Mouse (Mus musculus) natural killer cell, adult 2 months (primary cell): ENCODE data around the gene Mtcl1.
"Not testable (repeated sequence)": the region's sequence is repeated elsewhere in the genome, so short reads cannot be mapped to it uniquely, and the experiment has no call there.

Experiments
- DNase-seq, 2 experiments: peaks; one replicate each; pipeline ENCODE4 v3.0.0; 2022; ENCODE audit warnings: low spot score in 2 of 2

Mtcl1 gene

DNA sequence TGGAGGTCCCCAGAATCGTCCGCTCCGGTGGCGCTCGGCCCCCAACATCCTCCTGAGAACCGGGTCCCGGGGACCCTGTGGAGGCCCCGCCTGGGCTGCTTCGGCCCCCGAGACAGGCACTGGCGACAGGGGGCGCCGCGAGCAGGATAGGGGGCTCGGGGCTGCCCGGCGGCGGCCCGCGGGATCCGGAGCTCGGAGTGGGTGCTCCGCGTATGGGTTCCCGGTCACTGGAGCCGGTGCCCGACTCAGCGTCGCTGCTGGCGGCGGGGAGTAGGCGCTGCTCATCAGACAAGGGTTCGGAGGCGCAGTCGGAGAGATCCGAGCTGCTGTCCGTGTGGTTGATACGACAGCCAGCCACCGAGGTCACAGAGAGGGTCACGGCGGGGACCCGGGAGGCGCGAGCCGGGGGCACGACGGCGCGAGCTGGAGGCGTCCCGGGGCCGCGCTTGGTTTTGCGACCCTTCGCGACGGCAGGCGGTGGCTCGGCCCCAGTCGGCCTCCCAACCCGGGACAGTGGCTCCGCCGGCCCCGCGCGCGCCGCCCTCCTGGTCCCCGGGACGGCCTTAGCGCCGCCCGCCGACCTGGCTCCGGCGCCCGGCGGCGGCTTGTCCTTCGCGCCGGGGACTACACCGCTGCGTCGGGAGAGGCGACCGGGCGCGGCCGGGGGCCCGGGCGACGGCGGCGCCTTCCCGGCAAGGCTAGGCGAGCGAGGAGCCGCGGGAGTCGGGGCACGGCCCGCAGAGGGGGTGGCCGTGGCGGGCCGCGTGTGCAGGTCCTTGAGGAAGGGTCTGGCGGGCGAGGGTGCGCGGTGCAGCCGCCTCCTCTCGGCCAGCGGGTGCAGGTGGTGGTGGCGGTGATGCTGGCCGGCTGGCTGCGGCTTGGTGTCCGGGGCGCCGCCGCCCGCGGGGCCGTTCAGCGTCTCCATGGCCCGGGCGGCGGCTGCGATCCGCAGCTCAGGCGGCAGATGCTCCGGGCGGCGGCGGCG lies 837 bp downstream of the Mtcl1 start:
- no peak for DNase-seq

DNA sequence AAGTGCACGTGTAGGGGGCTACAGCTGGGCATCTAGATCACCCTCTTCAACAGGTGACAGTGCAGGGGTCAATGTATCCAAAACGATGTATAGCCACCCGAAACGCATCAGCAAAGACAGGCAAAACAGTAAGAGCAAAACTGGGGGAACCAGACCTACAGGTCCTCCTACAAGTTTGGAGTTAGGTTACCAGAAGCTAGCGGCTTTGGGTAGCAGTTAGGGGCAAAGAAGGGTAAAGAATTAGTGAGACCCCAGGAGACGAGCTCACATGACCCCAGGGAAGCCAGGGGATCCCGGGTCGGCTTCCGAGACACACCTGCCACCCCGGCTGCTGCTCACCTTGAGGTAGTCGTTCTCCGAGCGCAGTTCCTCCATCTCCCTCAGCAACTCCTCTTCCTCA lies 1.6 kb downstream of the Mtcl1 start:
- DNase-seq = no peak

DNA sequence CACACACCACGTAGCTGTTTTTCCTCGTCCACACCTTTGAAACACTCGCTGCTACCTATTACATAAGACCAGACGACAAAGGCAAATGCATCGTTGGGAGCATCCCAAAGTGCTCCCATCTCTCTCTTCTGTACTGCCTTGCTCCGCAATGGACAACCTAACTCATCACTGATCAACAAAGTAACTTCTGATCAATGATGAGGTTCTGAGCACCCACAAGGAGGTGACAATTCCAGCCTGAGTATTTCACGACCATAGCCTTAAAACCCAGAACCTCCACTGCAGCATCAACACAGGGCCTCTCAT lies 2.6 kb downstream of the Mtcl1 start:
- DNase-seq = no peak

DNA sequence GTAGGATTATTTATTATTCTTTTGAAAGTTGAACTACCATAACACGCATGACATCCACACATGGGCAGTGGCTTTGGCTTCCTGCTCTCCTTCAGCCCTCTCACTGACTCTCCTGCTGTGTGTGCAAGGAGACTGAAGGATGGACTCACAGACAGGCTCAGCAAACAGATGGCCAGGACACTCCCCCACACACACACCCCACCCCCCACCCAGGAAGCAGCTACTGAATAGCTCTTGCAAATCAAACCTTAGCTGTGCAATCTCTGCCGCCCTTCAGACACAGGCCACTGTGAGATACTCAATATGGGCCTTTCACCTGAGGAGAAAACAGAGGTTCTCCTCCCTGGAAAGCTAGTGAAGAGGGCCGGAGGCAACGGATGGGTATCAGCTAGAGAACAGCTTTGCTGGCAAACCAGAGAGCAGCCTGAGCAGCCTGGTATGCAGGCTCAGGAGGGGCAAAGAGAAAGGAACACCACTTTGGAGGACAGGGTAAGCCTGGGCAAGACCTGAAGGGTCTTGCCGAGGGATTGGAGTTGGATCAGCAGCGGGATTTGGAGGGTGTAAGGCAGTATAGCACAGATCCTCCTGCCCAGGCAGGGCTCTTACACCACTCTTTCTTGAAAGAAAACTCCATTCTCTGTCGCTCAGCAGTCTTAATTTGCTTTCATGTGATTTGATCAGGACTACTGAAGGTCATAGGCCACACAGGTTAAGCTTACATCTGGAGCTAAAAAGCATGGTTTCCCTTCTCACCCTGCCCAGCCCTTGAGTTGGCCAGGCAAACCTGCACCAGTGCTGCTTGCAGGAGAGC lies 3.1 kb downstream of the Mtcl1 start:
- DNase-seq = no peak

DNA sequence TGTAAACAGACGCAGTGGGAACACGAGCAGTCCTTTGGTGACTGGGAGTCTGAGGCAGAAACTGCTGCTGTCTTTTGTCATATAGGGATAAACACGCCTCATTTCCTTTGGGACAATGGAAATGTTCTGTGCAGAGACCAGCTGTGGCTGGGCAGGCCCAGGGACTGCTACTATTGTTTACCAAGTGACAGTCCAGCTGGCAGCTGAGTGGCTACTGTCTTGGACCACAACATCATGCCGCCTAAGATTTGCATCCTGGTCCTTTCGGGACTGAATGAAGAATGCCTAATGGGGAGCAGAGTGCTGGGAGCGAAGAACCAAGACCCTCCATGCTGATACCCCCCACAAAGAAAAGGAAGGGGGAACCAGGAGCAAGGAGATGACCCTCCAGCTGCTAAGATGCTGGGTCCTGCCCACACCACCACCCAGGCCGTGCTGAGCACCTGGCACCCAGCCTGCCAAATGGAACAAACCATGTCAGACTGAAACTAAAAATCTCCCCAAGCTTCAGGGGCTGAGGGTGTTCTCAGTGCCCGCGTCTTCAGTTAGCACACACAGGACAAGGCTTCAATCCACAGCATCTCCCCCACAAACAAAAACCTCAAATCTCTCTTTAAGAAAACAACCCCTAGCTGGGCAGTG lies 5.4 kb downstream of the Mtcl1 start:
- no peak for DNase-seq

DNA sequence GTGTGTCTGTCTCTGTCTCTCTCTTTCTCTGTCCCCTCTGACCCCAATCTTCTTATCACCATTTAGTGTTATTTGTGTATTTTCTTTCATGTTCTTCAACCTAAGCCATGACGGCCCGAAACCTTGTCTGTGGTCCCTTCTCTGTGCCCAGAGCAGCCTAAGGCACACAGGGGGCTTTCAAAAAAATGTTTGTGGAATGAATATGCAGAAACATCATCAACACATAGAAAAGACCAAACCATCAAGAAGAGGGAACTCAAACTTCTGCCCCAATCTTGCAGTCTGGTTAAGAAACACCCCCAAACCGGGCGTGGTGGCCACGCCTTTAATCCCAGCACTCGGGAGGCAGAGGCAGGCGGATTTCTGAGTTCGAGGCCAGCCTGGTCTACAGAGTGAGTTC lies 9.7 kb downstream of the Mtcl1 start:
- no peak for DNase-seq

DNA sequence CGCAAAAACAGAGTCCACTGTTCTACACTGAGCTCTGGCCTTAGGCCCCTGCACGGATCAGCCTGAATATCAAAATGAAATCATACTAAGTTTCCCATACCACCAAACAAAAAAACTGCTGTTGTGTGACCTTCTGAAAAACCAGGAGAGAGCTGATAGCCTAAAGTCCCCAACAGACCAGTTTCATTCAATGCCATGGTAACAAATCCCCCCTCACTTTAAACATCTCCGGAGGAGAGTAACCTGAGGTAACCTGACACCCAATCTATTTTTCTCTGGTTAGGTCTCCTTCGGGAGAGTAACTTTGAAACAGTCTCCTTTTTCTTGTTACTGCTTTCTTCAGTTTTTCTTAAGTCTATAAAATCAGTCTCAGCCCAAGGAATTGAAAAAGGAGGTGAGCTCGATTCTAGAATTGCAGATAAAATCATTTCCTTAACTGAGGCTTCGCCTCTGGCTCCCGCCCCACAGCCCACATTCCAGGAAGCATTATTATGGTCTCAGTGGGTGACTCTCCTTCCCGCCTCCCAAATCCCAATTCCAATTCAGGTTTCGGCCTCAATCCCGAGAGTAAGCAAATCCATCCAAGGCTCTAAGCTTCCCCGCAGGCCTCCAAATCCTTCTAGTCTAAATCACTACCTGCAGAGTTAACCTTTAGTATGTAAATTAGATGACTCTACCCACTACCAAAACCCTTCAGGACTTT lies 10.3 kb downstream of the Mtcl1 start:
- DNase-seq = no peak

DNA sequence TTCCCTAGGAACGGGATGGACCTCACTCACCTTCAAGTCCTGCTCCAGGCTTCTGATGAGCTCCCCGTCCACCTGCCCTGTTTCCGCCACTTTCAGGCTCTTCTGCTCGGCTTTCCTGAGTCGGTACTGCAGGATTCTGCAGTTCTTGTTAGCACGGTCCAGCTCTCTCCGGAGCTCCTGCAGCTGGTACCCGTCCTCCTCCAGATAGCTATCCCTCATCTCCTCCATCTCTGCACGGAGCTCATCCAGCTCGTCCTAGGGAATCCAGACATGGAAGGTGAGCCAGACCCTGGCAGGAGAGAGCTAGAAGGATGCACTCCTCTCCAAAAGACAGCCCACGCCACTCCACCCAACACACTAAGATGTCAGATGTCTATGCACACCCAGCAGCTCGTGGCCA lies 11.4 kb downstream of the Mtcl1 start:
- no peak for DNase-seq

DNA sequence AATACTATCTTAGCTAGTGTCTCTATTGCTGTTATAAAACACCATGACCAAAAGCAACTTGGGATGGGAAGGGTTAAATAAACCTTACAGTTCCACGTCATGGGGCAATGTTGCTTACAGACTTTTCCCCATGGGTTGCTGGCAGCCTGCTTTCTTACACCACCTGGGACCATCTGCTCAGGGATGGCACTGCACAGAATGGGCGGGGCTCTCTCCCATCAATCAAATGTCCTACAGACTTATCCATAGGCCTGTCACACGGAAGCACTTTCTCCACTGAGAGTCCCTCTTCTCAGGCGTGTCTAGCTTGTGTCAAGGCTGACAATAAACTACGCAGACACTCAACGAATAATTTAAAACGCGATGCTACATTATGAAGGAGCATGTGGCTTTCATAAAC lies 12.7 kb downstream of the Mtcl1 start:
- DNase-seq = no peak

DNA sequence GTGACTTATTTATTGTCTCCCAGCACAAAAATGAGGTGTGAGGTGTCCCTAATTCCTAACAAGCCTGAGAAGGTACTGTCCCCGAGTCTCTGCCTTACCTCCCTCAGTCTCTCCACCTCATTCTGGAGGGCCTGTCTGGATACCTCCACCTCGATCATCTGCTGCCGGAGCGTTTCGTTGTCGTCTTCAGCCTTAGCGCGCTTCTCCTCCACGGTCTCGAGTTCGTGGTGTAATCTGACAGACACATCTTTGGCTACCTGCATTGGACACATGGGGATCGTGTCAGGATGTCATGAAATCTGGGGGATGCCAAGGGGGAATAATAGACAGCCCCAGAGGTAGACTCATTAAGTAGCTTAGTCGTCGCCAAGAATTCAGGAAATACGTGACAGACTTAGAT lies 13.6 kb downstream of the Mtcl1 start:
- DNase-seq = no peak

DNA sequence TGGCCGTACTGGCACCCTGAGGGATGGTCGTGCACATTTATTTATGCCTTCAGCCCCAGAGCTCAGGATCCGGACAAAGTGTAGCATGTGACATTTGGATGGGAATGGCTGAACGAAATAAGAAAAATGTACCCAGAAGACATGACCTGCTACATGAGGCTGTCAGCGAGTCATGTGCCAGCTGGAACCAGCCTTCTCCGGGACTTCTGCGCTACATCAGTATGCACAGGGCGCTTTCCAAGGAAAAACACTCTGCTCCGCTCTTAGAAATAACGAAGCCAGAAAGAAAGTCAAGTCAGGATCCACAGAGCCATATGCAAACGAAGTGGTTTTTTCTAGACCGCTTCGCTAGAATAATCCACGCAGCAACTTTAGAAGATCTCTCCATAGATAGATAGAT lies 14.5 kb downstream of the Mtcl1 start:
- no peak for DNase-seq

DNA sequence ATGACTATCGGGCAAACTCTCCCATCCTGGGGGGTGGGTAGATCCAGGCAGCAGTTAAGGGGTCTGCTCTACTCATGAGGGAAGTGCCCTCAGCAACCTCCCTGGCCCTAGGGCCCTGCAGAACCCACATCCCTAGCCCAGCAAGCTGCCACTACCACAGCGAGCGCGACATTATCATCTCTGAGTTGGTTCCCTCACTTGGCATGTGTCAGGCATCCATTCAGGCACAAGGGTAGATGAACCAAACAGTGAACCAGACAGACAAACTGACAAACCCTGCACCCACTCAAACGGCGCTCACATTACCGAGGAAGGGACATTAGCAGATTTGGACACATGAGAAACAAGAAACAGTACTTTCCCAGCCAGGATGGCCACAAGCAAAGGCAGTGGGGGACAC lies 15.0 kb downstream of the Mtcl1 start:
- no peak for DNase-seq

DNA sequence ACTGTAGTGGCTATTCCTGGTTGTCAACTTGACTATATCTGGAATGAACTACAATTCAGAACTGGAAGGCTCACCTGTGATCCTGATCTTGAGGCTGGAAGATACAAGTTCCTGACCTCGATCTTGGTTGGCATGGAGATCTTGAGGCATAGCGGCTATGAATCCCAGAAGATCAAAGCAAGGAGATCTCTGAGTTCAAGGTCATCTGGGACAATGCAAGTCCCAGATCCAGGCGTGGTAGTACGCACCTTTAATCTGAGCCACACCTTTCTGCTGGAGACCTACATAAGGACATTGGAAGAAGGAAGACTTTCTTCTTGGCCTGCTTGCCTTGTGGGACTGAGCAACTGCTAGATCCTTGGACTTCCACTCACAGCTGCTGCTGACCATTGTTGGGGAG lies 24.9 kb downstream of the Mtcl1 start:
- not testable (repeated sequence) for DNase-seq

DNA sequence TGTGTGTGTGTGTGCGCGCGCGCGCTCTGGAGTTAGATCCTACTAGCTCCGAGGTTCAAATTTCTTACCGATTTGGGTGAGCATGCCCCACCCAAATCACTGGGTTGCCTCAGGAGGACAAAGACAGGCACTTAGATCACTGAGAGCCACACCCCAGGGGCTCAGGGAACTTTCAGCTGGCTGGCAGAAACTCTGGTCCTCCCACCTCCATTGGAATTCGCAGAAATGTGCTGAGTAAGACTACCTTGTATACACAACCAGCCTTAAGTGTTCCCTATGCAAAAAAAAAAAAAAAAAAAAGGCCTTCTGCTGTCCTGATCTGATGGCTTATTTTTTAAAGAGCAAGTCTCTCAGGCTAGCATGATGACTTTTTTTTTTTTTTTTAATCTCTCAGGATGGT lies 30.1 kb downstream of the Mtcl1 start:
- no peak for DNase-seq

DNA sequence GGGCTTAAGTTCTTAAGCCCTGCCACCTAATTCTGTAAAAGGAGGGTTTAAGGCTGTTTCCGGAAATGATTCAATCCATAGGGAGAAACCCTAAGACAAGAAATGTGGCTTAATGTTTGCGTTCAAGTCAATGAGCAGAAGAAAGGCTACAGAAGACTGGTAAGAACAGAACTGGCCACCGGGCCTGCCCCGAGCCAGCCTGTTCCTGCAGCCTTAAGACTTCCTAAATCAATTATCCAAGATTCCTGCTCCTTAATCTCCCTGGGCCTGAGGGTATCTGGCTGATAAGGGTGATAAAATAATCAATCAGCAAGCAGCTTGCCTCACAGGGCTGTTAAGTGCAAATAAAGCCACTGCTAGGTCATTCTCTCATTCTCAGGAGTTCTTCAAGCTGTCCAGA lies 31.8 kb downstream of the Mtcl1 start:
- no peak for DNase-seq

DNA sequence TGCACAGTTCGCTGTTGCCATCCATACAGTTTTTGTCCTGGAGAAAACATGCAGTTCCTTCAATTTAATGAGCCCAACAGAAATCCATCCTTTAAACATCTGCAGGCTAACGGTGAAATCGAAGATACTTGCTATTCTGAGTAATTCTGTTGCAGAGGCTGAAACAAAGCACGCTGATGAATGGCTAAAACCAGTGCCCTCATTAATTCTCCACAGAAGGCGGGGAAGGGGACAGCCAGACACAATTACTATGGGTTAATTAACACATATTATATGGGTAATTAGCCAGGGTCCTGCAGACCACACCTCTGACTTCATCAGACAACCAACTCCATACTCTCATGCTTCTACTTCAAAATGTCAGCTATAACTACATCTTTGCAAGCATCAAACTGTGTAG lies 32.2 kb downstream of the Mtcl1 start:
- DNase-seq = no peak

DNA sequence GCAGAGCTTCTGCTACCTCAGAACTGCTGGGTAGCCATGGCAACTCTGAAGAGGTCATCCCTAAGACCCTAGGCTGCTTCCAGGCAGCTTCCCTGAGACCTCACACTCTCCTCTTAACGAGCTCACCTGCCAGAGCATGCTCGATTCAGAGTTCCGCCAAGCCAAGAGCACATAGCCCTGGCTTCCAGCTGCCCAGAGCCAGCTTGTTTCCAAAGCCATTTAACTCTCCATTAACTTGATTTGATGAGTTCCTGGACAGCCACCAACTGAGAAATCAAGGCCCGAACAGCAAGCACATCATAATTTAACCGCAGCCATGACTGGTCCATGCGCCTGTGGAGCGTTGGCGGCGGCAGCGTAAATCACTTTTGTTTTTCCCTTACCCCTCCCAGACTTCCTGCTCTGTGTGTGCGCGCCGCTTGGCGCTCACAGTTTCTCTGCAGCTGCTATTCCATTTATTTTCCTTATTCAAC lies 32.7 kb downstream of the Mtcl1 start:
- no peak for DNase-seq

DNA sequence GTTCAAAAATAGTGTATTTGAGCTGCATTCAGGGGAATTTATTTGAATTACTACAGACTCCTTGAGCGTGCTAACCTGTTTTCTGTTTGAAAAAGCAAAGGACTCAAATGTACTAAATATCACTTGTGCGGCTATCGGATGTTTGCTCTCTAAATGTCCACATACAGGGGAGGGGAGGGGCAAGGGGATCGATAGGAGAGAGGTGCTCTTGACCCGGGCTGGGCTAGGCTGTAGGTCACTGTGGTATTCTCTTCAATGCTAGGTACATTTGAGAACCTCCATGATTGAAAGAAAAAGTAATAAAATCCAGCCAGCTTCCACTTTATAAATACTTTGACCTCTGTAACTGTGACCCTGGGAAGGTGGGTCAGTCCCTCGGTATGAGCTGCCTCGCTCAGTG lies 33.1 kb downstream of the Mtcl1 start:
- DNase-seq = no peak

DNA sequence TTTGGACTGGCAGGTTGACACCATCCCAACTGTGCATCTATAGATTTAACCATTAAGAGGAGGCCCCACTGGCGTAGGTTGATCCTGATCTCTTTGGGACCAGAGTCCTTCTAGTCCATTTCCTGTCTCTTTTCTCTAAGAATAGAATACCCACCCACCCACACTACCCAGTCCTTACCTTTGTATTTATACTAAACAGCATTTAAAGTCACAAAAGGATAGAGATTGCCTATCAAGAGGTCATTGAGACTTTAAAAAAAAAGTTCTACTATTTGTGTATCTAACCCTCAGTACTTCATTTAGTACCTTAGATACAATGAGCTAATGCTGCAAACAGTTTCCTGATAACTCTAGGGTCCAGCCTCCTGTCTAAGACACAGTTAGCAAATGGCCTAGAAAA lies 35.2 kb downstream of the Mtcl1 start:
- no peak for DNase-seq

DNA sequence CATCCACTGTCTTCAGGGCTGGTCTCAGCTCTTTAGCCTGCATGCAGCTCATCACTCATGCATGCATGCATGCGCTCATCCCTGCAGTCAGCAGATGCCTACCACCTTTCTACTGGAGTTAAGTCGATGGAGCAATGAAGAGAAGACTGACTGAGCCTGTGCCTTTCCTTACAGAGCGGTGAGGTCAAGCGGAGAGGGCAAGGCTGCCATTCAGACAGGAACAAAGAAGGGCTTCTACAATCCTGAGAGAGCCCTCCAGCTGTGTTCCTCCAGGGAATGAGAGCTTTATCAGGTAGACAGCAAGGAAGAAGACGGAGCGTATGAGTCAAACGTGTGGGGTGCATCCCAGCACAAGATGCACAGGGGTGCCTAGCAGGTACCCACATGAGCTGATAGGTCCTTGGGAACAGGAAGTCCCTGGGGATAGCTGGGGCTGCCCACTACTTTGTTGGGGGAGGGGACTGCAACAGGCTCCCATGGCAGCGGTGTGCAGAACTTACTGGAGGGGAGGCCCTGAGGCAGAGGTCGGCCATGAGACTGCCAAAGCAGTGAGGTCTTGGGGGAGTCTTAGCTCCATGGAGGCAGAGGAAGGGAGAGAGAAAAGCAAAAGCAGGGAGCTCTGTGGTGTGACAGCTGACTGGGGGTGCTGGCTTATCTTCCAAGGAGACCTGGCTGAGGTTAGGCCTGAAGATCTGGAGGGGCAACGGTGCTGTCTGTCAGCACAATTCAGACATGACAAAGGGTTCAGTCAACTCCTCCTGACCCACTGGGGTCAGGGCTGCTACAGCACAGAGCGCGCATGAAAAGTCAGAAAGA lies 37.2 kb downstream of the Mtcl1 start:
- no peak for DNase-seq

DNA sequence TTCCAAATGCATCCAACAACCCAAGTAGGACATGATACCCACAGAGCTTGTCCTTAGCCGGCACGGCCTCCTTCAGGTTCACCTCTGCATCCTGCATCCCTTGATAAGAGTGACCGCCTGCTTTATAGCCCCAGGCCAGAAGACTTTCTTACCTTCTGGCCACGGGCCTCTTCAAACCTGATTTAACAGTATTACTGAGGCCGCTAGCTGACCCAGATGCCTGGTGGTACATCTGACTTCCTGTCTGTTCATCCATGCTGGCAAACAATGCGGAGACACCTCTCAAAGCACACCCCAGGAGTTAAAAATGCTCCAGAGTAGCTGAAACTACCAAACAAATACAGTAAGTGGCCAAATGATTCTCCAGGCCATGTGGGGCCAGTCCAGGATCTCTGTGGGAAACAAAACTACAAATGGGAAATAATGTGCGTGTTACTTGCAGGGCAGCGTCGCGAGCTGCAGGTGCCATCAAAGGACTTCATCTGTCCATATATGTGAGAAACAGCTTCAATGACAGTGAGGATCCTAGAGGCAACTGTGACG lies 38.6 kb downstream of the Mtcl1 start:
- no peak for DNase-seq
